Mouse (Mus musculus) gastrocnemius, postnatal 14 days (tissue): Measurements from ENCODE around the gene Pld5. TPM values are rescaled to one million over a fixed set of nuclear protein-coding genes. Genes with fewer than 3 reads are reported as not detected.

Source experiments
- DNase-seq: peaks from one replicate; pipeline ENCODE4 v3.0.0; 2021; ENCODE audit warnings: mixed read lengths
- intact Hi-C: fragments of 180-260 bp; cut with DNase I; formaldehyde crosslinking; loops from one replicate; pipeline ENCODE4 v1.15.1; 2025; ENCODE audit warnings: low total_unique reads
- total RNA-seq, 2 experiments: library from RNA; stranded (reverse); gene quantifications; 2 replicates each; pipeline ENCODE4 v1.2.3; 2021

The Pld5 gene
- total RNA-seq, 2 experiments from 2014 or later = 2.1 to 3.6 TPM

- intact Hi-C loops = no loop called here
- DNase-seq = no peak
Observed at GRCm38 (mm10) chr1:176064471-176064870, 210.6 kb downstream of the Pld5 start.

GRCm38 (mm10) chr1:176053653-176054052, 221.5 kb downstream of the Pld5 start:
- no peak for DNase-seq
- intact Hi-C loops = no loop called here

GRCm38 (mm10) chr1:176046995-176047394, 228.1 kb downstream of the Pld5 start:
- no peak for DNase-seq
- intact Hi-C loops = no loop called here

- DNase-seq = no peak
- intact Hi-C loops = no loop called here
Observed at GRCm38 (mm10) chr1:176046375-176046774, 228.7 kb downstream of the Pld5 start.

- intact Hi-C loops = no loop called here
- no peak for DNase-seq
Observed at GRCm38 (mm10) chr1:176043056-176043455, 232.1 kb downstream of the Pld5 start.

- DNase-seq = no peak
- intact Hi-C loops = no loop called here
Observed at GRCm38 (mm10) chr1:176039923-176040322, 235.2 kb downstream of the Pld5 start.

- DNase-seq = no peak
- intact Hi-C loops = no loop called here
Observed at GRCm38 (mm10) chr1:176036028-176036427, 239.1 kb downstream of the Pld5 start.

GRCm38 (mm10) chr1:176034699-176035098, 240.4 kb downstream of the Pld5 start:
- no peak for DNase-seq
- intact Hi-C loops = no loop called here

GRCm38 (mm10) chr1:176033698-176034097, 241.4 kb downstream of the Pld5 start:
- intact Hi-C loops = no loop called here
- no peak for DNase-seq

GRCm38 (mm10) chr1:176029063-176029462, 246.0 kb downstream of the Pld5 start:
- intact Hi-C loops = no loop called here
- no peak for DNase-seq

GRCm38 (mm10) chr1:176028397-176028796, 246.7 kb downstream of the Pld5 start:
- no peak for DNase-seq
- intact Hi-C loops = no loop called here

- intact Hi-C loops = no loop called here
- no peak for DNase-seq
Observed at GRCm38 (mm10) chr1:176024501-176024900, 250.6 kb downstream of the Pld5 start.

GRCm38 (mm10) chr1:176018523-176018922, 256.6 kb downstream of the Pld5 start:
- no peak for DNase-seq
- intact Hi-C loops = no loop called here

- intact Hi-C loops = no loop called here
Observed at GRCm38 (mm10) chr1:176016076-176016475, 259.0 kb downstream of the Pld5 start.

GRCm38 (mm10) chr1:176013497-176014268, 261.4 kb downstream of the Pld5 start:
- DNase-seq = no peak
- intact Hi-C loops = no loop called here

More at GRCm38 (mm10) chr1:176016076-176016475, 259.0 kb downstream of the Pld5 start:
- no peak for DNase-seq

GRCm38 (mm10) chr1:176011535-176011934, 263.6 kb downstream of the Pld5 start:
- no peak for DNase-seq
- intact Hi-C loops = no loop called here

- intact Hi-C loops = no loop called here
- no peak for DNase-seq
Observed at GRCm38 (mm10) chr1:176011072-176011471, 264.0 kb downstream of the Pld5 start.

- no peak for DNase-seq
- intact Hi-C loops = no loop called here
Observed at GRCm38 (mm10) chr1:176008411-176008810, 266.7 kb downstream of the Pld5 start.

GRCm38 (mm10) chr1:176000599-176000998, 274.5 kb downstream of the Pld5 start:
- no peak for DNase-seq

GRCm38 (mm10) chr1:175997076-175997651, 277.9 kb downstream of the Pld5 start:
- intact Hi-C loops = no loop called here
- no peak for DNase-seq

More at GRCm38 (mm10) chr1:176000599-176000998, 274.5 kb downstream of the Pld5 start:
- intact Hi-C loops = no loop called here

- no peak for DNase-seq
- intact Hi-C loops = no loop called here
Observed at GRCm38 (mm10) chr1:175988912-175989311, 286.2 kb downstream of the Pld5 start.
